Mouse (Mus musculus) right cerebral cortex, postnatal 25 days (tissue): ENCODE results near the gene Urod.
A peak's percentile ranks its signal among the peaks of the same experiment; 100 is the strongest.

ENCODE experiments used
- DNase-seq: peaks from one replicate; pipeline ENCODE4 v3.0.0; 2022

The Urod gene

GRCm38 (mm10) chr4:116995131-116995797, 1.1 kb upstream of the Urod start, which contains the start of gene Hectd3:
Gene Hectd3 (plus strand): TSS chr4:116995317.
- peak; percentile 52 for DNase-seq

GRCm38 (mm10) chr4:116991366-116991765, 2.8 kb downstream of the Urod start:
- peak; percentile 76 for DNase-seq

- no peak for DNase-seq
Observed at GRCm38 (mm10) chr4:116989731-116990130, 4.5 kb downstream of the Urod start.

GRCm38 (mm10) chr4:116987122-116987456, 7.1 kb downstream of the Urod start:
- DNase-seq = no peak

GRCm38 (mm10) chr4:116986400-116987121, 7.7 kb downstream of the Urod start:
- peak; percentile 34 for DNase-seq

- no peak for DNase-seq
Observed at GRCm38 (mm10) chr4:116985681-116986080, 8.5 kb downstream of the Urod start.

GRCm38 (mm10) chr4:116976503-116976902, 17.7 kb downstream of the Urod start:
- DNase-seq = no peak

GRCm38 (mm10) chr4:116954951-116955350, 39.3 kb downstream of the Urod start:
- no peak for DNase-seq

GRCm38 (mm10) chr4:116951642-116952041, 42.6 kb downstream of the Urod start:
- DNase-seq = no peak

- DNase-seq = no peak
Observed at GRCm38 (mm10) chr4:116944055-116944454, 50.2 kb downstream of the Urod start.

- no peak for DNase-seq
Observed at GRCm38 (mm10) chr4:116942695-116943094, 51.5 kb downstream of the Urod start.
